Mouse (Mus musculus) retina, adult 2 months (tissue): ENCODE results near the gene Fgfr2.
"Not testable (repeated sequence)": the region's sequence is repeated elsewhere in the genome, so short reads cannot be mapped to it uniquely, and the experiment has no call there.

Source experiments
- DNase-seq: peaks from one replicate; pipeline ENCODE4 v3.0.0-alpha.2; 2012; ENCODE audit warnings: low read depth, low spot score

The Fgfr2 gene

GRCm38 (mm10) chr7:130170144-130170543, 2953.0 kb downstream of the Fgfr2 start:
- DNase-seq, result no peak

DNA sequence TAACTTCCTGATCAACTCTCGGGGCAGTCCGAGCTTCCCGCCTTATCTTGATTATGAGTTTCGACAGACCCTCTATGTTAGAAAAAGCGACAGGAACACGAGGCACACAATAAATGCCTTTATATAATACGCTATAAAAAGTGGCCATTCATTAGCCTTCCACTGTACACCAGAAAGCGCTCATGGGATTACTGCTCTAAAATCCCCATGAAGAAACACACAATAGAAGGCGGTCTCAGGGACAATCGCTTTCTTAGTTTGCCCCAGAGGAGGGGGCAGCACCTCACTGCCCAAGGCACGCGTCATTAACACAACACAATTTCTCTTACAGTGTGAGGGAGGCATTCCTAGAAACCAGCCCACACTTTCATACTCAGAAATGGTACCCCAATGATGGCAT, 2954.9 kb downstream of the Fgfr2 start:
- no peak for DNase-seq

GRCm38 (mm10) chr7:130167261-130167660, 2955.9 kb downstream of the Fgfr2 start:
- DNase-seq, result no peak

GRCm38 (mm10) chr7:130166190-130166589, 2957.0 kb downstream of the Fgfr2 start:
- no peak for DNase-seq

GRCm38 (mm10) chr7:130165408-130165807, 2957.7 kb downstream of the Fgfr2 start:
- no peak for DNase-seq

DNA sequence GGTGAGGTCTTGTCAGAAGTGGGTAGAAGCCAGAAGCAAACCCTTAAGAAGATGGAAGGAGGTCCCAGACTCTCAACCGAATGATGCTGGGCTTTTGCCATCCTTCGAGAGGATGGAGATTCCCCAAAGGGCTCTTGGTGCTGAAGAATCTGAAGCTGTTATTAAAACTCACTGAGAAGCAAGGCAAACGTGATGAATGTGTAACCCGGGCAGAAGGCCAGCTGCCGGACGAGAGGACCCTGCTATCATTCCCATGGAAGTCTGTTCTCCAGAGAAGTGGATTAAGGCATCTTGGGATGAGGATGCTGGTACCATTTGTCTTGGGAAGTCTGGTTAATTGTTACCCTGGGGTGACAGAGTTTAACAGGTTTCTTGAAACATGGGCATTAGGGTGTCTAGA, 2960.4 kb downstream of the Fgfr2 start:
- DNase-seq, result no peak

DNA sequence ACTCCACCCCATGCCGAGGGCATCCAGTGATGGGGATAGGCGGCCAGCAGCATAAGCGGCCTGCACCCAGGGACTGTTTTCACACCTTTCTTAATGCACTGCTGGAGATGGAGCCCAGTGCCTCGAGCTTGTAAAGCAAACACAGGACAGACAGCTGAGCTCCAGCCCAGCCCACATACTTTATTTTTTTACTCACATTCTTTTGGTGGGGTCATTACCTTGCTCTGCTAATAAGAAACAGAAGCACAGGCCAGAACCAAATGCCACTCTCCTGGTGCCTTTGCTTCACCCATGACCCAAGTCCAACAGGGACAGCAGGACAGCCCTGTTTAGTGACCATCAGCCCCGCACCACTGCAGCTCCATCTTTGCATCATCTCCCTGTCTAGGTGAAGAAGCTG, 2961.6 kb downstream of the Fgfr2 start:
- no peak for DNase-seq

GRCm38 (mm10) chr7:130158845-130159244, 2964.3 kb downstream of the Fgfr2 start:
- no peak for DNase-seq

DNA sequence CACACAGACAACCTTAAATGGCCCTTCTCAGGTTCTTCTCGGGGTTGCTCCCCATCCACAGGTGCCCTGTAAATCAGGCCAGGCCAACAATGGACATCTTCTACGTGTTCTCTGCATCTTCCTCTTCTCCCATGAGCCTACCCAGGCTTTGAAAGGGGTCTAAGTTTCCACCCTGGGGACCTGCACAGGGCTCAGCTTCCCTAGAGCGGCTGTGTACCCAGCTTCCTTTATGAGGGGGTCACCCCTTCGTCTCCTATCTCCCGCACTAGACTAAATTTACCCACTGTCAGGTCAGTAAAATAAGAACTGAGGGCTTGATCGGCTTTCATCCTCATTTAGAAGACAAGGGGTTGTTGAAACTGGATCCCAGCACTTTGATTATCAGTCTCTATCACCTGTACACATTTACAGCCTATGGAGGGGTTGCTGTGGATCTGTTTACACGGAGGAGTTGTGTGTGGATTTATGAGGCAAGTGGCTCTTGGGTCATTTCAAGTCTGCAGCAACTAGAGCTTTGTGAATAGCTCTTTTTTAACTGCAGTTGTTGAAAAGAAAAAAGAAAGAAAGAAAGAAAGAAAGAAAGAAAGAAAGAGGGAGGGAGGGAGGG, 2969.7 kb downstream of the Fgfr2 start:
- DNase-seq, result no peak

GRCm38 (mm10) chr7:130148906-130149305, 2974.2 kb downstream of the Fgfr2 start:
- no peak for DNase-seq

- no peak for DNase-seq
Measured at GRCm38 (mm10) chr7:130147230-130147629, 2975.9 kb downstream of the Fgfr2 start.

- DNase-seq, result no peak
Measured at GRCm38 (mm10) chr7:130145211-130145610, 2977.9 kb downstream of the Fgfr2 start.

GRCm38 (mm10) chr7:130143371-130143770, 2979.8 kb downstream of the Fgfr2 start:
- no peak for DNase-seq

- DNase-seq, result no peak
Measured at GRCm38 (mm10) chr7:130141088-130141873, 2981.9 kb downstream of the Fgfr2 start.

GRCm38 (mm10) chr7:130134924-130135365, 2988.2 kb downstream of the Fgfr2 start:
- DNase-seq, result no peak

GRCm38 (mm10) chr7:130134428-130134827, 2988.7 kb downstream of the Fgfr2 start:
- DNase-seq, result not testable (repeated sequence)

GRCm38 (mm10) chr7:130130226-130130625, 2992.9 kb downstream of the Fgfr2 start:
- DNase-seq, result no peak

- no peak for DNase-seq
Measured at GRCm38 (mm10) chr7:130129359-130129960, 2993.7 kb downstream of the Fgfr2 start.

GRCm38 (mm10) chr7:130121507-130121906, 3001.6 kb downstream of the Fgfr2 start:
- DNase-seq, result no peak

- DNase-seq, result no peak
Measured at GRCm38 (mm10) chr7:130119466-130119865, 3003.7 kb downstream of the Fgfr2 start.

GRCm38 (mm10) chr7:130118726-130119125, 3004.4 kb downstream of the Fgfr2 start:
- DNase-seq, result no peak

DNA sequence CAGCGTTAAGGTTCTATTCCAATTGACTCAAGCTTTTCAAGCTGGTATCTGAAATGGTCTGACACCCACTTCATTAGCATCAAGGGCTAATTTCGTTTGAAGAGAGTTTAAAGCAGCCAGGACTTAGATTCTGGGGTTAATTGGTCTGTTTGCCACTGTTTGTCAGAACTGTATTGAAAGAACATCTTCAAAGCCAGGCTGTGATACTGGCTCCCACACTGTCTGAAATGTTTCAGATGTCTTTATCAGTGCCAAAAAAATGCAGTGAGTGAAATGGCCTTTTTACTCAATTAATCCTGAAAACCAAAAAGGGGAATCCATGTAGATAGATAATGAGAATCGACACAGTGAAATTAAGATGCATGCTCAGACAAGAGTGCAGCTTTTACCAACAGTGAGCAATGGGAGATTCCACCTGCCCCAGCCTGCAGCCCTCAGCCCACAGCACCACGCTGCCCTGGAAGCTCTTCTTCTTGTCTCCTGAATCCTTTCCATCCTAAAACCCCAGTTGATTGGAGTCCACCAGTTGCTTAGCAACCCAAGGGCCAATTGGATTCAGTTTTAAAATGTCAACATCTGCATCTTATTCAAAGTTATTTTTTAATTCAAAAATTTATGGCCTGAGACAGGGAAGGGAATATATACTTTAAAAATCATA, 3005.6 kb downstream of the Fgfr2 start:
- no peak for DNase-seq
